Mouse (Mus musculus) right cerebral cortex, postnatal 14 days (tissue): ENCODE results near the gene Sh2b2.
"Not testable (repeated sequence)": the region's sequence is repeated elsewhere in the genome, so short reads cannot be mapped to it uniquely, and the experiment has no call there.

ENCODE experiments used
- DNase-seq: peaks from one replicate; pipeline ENCODE4 v3.0.0; 2022

The Sh2b2 gene

DNA sequence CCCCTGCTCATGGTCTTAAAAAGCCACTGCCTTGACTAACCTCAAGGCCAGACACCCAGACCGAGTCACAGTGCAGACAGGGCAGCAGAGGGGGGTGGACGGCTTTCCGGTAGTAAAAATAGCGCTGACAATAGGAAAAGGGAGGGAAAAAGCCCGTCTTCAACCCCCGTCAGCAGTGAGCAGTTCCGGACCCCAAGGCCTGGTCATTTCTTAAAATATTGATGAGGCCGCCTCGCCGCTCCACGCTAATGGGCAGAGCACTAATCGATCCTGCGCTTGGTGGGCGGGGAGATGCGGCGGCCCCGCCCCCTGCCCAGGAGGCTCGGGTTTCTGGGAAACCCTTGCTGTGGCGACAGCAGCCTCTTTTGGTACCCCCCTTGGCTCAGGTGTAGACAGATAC is 8.7 kb downstream of the Sh2b2 start:
- no peak for DNase-seq

DNA sequence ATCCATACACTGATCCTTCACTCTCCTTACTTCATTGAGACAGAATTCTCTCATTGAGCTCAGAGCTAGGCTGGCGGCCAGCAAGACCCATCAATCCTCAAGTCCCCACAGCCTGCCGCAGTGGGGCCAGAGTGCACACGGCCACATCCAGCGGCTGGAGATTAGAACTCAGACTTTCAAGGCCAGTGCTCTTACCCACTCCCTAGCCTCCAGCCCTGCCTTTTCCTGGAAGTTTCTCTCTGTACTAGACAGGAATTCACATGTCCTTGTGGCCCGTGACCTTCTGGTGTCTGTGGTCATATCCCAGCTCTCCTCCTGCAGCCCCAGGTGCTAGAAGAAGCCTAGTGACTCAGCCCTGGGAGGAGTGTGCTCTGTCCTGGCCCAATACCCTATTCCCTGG is 9.7 kb downstream of the Sh2b2 start:
- DNase-seq = no peak

- no peak for DNase-seq
Measured at GRCm38 (mm10) chr5:136230348-136231035, 15.9 kb downstream of the Sh2b2 start.

GRCm38 (mm10) chr5:136226246-136226876 is 20.0 kb downstream of the Sh2b2 start:
- no peak for DNase-seq

GRCm38 (mm10) chr5:136218585-136218984 is 27.8 kb downstream of the Sh2b2 start:
- DNase-seq = no peak

DNA sequence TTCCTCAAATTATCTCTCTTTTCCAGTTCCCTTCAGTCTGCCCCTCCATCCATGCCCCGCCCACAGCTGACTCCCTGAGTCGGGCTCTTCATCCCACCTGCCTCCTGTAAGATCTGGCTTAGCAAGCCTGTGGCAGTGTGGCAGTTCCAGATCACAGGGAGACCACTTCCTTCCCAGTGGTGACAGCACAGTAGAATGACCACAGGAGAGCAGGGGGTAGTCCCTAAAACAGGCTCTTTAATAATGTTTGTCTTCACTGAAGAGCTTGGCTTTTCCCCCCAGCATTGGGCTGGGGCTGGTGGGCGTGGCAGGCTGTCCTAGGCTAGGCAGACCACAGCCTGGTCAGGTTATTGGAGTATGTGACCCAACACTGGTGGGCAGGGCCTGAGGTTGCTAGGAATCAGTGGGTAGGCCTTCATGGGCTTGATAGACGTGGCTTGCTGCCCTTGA is 28.4 kb downstream of the Sh2b2 start:
- no peak for DNase-seq

GRCm38 (mm10) chr5:136217004-136217665 is 29.2 kb downstream of the Sh2b2 start:
- no peak for DNase-seq

- peak; percentile 32 for DNase-seq
Measured at GRCm38 (mm10) chr5:136215958-136216357, 30.4 kb downstream of the Sh2b2 start.

DNA sequence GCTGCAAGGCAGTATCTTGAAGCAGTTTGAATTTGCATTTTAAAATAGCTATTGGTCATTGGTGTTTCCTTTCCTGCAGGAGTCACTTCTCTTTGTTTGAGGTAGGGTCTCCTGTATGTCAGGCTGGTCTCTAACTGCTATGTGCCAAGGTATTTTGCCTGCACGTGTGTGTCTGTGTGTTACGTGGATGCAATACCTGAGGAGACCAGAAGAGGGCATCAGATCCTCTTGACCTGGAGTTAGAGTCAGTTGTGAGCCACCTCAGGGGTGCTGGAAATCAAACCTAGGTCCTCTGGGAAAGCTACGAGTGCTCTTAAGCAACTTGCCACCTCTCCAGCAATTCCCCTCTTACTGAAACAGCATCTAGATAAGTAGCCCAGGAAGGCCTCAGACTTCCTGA is 31.1 kb downstream of the Sh2b2 start:
- no peak for DNase-seq

GRCm38 (mm10) chr5:136213716-136214115 is 32.6 kb downstream of the Sh2b2 start:
- no peak for DNase-seq

- DNase-seq = no peak
Measured at GRCm38 (mm10) chr5:136212716-136213115, 33.6 kb downstream of the Sh2b2 start.

DNA sequence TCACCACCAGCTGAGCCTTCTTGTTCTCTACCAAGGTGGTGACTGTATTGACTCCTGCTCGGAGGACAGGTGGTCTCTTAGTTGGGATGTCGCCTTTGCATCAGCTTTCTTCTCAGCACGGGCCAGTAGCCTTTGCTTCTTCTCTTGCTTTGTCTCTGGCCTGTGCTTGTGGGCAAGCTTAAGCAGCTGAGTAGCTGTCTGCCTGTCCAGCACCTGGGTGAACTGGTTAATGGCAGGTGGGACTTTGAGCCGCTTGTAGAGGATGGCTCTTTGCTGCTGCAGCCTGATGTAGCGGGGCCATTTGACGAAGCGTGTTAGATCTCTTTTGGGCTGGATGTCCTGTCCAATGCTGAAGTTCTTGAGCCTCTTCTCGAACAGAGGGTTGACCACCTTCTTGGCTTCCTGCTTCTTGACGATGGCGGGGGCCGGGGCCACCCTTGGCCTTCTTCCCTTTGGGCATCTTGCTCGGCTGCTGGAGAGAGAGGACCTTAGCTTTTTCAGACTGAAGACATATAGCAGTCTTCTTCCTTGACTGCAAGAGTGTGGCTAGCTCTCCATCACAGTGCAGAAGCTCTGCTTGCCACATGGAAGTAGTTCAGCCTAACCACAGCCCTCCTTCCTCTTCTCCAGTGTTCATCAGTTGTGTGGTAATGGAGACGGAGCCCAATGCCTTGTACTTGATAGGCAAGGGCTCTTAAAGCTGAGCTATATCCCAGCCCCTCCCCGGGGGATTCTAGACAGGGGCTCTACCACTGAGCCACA is 34.8 kb downstream of the Sh2b2 start:
- not testable (repeated sequence) for DNase-seq

- no peak for DNase-seq
Measured at GRCm38 (mm10) chr5:136210549-136210948, 35.8 kb downstream of the Sh2b2 start.

- peak; percentile 60 for DNase-seq
Measured at GRCm38 (mm10) chr5:136201832-136202231, 44.5 kb downstream of the Sh2b2 start.

DNA sequence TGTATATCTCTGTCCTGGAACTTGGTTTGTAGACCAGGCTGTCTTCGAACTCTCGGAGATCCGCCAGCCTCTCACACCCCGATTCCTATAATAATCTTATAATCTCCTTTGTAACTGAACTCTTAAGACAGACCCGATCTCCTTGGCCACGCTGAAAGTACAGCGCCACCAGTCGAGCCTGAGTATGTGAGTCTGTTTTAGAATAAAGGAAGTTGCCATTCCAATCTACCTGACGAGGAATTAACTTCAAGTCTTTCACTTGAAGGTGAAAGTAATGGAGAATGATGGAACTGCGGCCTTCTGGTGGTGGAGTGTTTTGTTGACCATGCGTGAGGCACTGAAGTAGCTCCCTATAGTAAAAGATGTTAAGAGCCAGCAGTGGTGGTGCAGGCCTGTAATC is 46.8 kb downstream of the Sh2b2 start:
- DNase-seq = no peak

DNA sequence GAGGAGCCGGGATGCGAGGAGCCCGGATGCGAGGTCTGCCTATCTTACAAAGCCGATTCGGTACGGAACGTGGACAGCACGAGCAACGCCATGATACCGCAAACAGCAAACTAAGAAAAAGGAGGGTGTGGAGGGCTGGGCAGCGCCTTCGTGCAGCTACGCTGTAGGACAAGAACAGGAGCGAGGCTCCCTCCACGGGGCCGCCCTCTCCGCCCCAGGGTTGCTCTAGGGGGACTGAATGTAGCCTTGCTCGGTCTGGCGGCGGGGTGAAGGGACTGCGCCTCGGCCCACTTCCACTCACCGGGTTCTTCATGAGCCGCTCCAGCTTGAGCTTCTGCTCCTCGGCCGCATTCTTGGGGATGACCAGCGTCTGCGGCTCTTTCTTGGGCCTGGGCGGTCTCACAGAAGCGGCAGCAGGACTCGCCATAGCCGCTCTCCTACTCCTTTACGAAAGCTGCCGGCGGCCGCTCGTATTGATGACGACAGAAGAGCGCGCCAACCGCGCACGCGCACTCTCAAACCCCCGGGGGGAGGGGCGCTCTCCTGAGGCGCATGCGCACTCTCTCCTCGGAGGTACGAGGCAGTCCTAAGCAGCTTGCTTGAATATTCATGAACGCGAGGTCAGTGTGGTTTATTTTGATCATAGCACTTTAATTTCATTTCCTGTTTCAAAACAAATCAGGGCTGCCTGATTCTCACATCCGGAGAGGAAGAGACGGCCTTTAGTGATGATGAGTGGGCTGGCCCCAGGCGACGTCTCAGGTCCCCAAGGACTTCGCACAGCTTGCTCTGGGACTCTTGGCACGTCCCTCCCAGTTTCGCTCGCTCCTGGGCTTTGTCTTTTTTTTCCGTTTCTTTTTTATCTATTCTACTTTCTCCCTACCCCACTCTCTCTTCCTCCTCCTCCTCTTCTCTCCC is 47.6 kb downstream of the Sh2b2 start, which contains the start of gene Prkrip1:
TSS of gene Prkrip1 (minus strand) at position 490 of the 918 bp plus-strand sequence.
- peak; percentile 97 for DNase-seq

GRCm38 (mm10) chr5:136191870-136192269 is 54.5 kb downstream of the Sh2b2 start:
- no peak for DNase-seq

DNA sequence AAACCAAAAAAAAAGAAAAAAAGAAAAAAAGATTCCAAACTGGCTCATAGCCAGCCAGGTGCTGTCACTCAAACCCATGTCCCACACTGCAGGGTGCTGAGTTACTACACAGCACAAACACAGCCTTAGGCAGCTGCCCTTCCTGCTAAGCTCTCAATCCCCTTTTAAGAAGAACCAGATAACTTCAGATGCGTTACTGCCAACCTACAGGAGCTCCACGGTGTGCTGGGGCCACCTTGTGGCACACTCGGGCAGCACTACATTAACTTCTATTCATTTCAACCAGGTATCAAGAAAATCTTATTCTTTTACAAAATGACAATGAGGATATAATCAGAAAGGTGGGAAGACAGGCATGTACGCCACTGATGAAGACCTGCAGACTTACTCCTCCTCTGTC is 59.6 kb downstream of the Sh2b2 start:
- DNase-seq = peak; percentile 50

DNA sequence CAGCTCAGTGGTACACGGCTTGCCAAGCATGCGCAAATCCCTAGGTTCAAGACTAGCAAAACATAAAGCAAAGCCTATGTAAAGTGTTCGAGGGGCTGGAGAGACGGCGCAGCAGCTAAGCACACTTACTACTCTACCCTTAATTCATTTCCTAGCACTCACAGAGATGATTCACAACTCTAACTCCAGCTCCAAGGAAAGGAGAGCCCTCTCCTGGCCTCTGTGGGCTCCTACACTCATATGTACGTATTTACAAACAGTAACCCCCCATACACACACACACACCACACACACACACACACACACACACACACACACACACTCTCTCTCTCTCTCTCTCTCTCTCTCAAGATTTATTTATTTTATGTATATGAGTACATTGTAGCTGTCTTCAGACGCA is 62.6 kb downstream of the Sh2b2 start:
- no peak for DNase-seq

GRCm38 (mm10) chr5:136182830-136183229 is 63.5 kb downstream of the Sh2b2 start:
- DNase-seq = no peak

- no peak for DNase-seq
Measured at GRCm38 (mm10) chr5:136182049-136182448, 64.3 kb downstream of the Sh2b2 start.

DNA sequence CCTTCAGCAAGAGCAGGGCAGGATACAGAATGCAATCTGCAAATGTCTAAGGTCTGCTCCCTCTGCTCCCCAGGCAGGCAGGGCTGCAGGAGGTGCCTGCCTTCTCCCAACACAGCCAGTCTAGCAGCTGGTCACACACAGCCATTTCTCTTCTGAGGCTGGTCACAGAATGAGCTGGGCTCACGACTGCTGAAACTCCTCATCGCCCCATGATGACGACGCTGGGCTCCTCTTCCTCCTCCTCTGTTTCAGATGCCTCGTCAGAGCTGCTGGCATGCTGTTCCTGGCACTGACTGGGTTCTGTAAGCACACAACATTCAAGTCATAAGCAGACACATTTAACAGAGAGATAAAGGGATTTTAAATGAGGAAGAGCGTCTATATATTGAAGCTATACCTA is 65.2 kb downstream of the Sh2b2 start:
- DNase-seq = no peak
